Comparison of ENCODE assay signal across 34 mouse cellular contexts in genomic region chr16:37519721-37520120, GRCm38 (mm10).
"Had no signal": no experiment of that assay in that cellular context is flagged by ENCODE, and none has a peak within 500 bp of the region (broad histone marks: within the 10 kb centered on the region; RNA-seq: fewer than 3 reads in every experiment).

No protein-coding gene starts in this region.

- DNase-seq: heart, postnatal 10 days; heart, postnatal 14 days; heart, postnatal 36 days; heart, postnatal 4 days; kidney, adult 11 months; kidney, adult 18-20 months; kidney, adult 2 months; kidney, adult 8-10 months; kidney, adult 9 months; kidney, postnatal 10 days; kidney, postnatal 14 days; kidney, postnatal 25 days; kidney, postnatal 36 days; kidney, postnatal 4 days; layer of hippocampus, adult 9-11 months; layer of hippocampus, postnatal 36 days had no signal

- H3K27me3 ChIP-seq: heart, embryonic 12.5 days; heart, embryonic 13.5 days; heart, embryonic 15.5 days; hindbrain, embryonic 12.5 days; hindbrain, embryonic 13.5 days; hindbrain, embryonic 15.5 days; intestine, embryonic 15.5 days; kidney, embryonic 15.5 days had no signal

- H3K4me3 ChIP-seq: heart, embryonic 10.5 days; heart, embryonic 12.5 days; heart, embryonic 13.5 days; heart, embryonic 15.5 days; hindbrain, embryonic 10.5 days; hindbrain, embryonic 12.5 days; hindbrain, embryonic 13.5 days; hindbrain, embryonic 15.5 days; intestine, embryonic 15.5 days; kidney, embryonic 15.5 days; layer of hippocampus, adult 2 months; left cerebral cortex, adult 2 months had no signal

- H3K4me2 ChIP-seq: heart, embryonic 11.5 days; heart, embryonic 12.5 days; heart, embryonic 13.5 days; heart, embryonic 15.5 days; hindbrain, embryonic 12.5 days; hindbrain, embryonic 13.5 days; hindbrain, embryonic 14.5 days; hindbrain, embryonic 15.5 days; intestine, embryonic 15.5 days; kidney, embryonic 15.5 days had no signal

- H3K4me1 ChIP-seq: heart, embryonic 10.5 days; heart, embryonic 12.5 days; heart, embryonic 13.5 days; heart, embryonic 15.5 days; hindbrain, embryonic 10.5 days; hindbrain, embryonic 12.5 days; hindbrain, embryonic 13.5 days; hindbrain, embryonic 15.5 days; intestine, embryonic 15.5 days; kidney, embryonic 15.5 days had no signal

- H3K9me3 ChIP-seq: hindbrain, embryonic 12.5 days; hindbrain, embryonic 13.5 days; hindbrain, embryonic 15.5 days; intestine, embryonic 15.5 days; kidney, embryonic 15.5 days had no signal

- ATAC-seq: hindbrain, embryonic 16.5 days; hindbrain, postnatal 0 days; inflammation-experienced regulatory T-cells, adult 6 months; intestine, embryonic 15.5 days had no signal

- H3K9ac ChIP-seq: heart, embryonic 12.5 days; heart, embryonic 13.5 days; heart, embryonic 15.5 days; hindbrain, embryonic 12.5 days; hindbrain, embryonic 13.5 days; hindbrain, embryonic 14.5 days; hindbrain, embryonic 15.5 days; intestine, embryonic 15.5 days; kidney, embryonic 15.5 days had no signal

- H3K27ac ChIP-seq: heart, embryonic 10.5 days; heart, embryonic 13.5 days; heart, embryonic 15.5 days; hindbrain, embryonic 10.5 days; hindbrain, embryonic 12.5 days; hindbrain, embryonic 13.5 days; hindbrain, embryonic 14.5 days; hindbrain, embryonic 15.5 days; hindbrain, postnatal 0 days; intestine, embryonic 15.5 days; kidney, embryonic 15.5 days; kidney, postnatal 0 days; layer of hippocampus, adult 2 months; left cerebral cortex, adult 2 months had no signal
